Mouse (Mus musculus) limb, embryonic 11.5 days (tissue): ENCODE results near the gene Bmp8b. TPM values are rescaled to one million over a fixed set of nuclear protein-coding genes. Genes with fewer than 3 reads are reported as not detected.
"Not testable (repeated sequence)": the region's sequence is repeated elsewhere in the genome, so short reads cannot be mapped to it uniquely, and the experiment has no call there.

Experiments used
- ATAC-seq: fragments of 200-750 bp; cut with Nextera tagmentation; 2 replicates; pipeline ENCODE4 v1.8.0; 2017; ENCODE audit warnings: low read depth; ENCODE audit not compliant: insufficient number of reproducible peaks, low FRiP score, low TSS enrichment
- DNase-seq: peaks from one replicate; pipeline ENCODE4 v3.0.0-alpha.2; 2015; ENCODE audit warnings: low spot score
- H3K27ac ChIP-seq: fragments of 300-500 bp; sonication (generic); replicated peaks from 2 replicates; pipeline ENCODE4 v1.5.1; 2014; ENCODE audit warnings: low read depth, mild to moderate bottlenecking, low read length
- H3K27me3 ChIP-seq: fragments of 300-500 bp; sonication (generic); 2 replicates; pipeline ENCODE4 v1.6.1; 2014; ENCODE audit warnings: mild to moderate bottlenecking, low read length, mixed read lengths; ENCODE audit not compliant: control insufficient read depth, insufficient read depth
- H3K36me3 ChIP-seq: fragments of 300-500 bp; sonication (generic); 2 replicates; pipeline ENCODE4 v1.6.1; 2014; ENCODE audit warnings: mild to moderate bottlenecking, low read length, moderate library complexity, mixed read lengths; ENCODE audit not compliant: control insufficient read depth, insufficient read depth
- H3K4me1 ChIP-seq: fragments of 300-500 bp; sonication (generic); 2 replicates; pipeline ENCODE4 v1.6.1; 2014; ENCODE audit warnings: low read length, mixed read lengths; ENCODE audit not compliant: control insufficient read depth, insufficient read depth
- H3K4me2 ChIP-seq: fragments of 300-500 bp; sonication (generic); 2 replicates; pipeline ENCODE4 v1.6.1; 2014; ENCODE audit warnings: low read depth, mild to moderate bottlenecking, moderate library complexity; ENCODE audit not compliant: severe bottlenecking
- H3K4me3 ChIP-seq: fragments of 300-500 bp; sonication (generic); 2 replicates; pipeline ENCODE4 v1.5.1; 2014; ENCODE audit warnings: low read depth, low read length
- H3K9ac ChIP-seq: fragments of 300-500 bp; sonication (generic); 2 replicates; pipeline ENCODE4 v1.6.1; 2014; ENCODE audit warnings: mild to moderate bottlenecking, low read length
- H3K9me3 ChIP-seq: fragments of 300-500 bp; sonication (generic); 2 replicates; pipeline ENCODE4 v1.6.1; 2016; ENCODE audit warnings: low read length; ENCODE audit not compliant: control insufficient read depth
- WGBS: fragments of 180-500 bp; shearing (Covaris S2); extraction: QIAGEN DNeasy Blood & Tissue Kit; methylation state at CpG from one replicate; pipeline ENCODE4 v1.1.7; 2014; 5-methylcytosine and 5-hydroxymethylcytosine counted together
- polyA plus RNA-seq: library from polyadenylated mRNA; unstranded; fragments of >200 nt; fragmentation: Nextera tagmentation; extraction: Ambion mirVana; gene quantifications from 2 replicates; pipeline ENCODE4 v1.2.1, GENCODE M21; 2014

Gene Bmp8b
- polyA plus RNA-seq, 1 experiment from 2014 or later: 0.17 TPM

- Histone ChIP-seq H3K4me2 (no peak overlapping the region), H3K9ac (no peak overlapping the region), H3K4me3 (no peak overlapping the region), H3K36me3 (no peaks in the 10 kb centered on the region), H3K4me1 (no peaks in the 10 kb centered on the region), H3K9me3 (no peaks in the 10 kb centered on the region), H3K27me3 (no peaks in the 10 kb centered on the region), H3K27ac (no peak overlapping the region)
- DNase-seq (no peak), ATAC-seq (no peak)
- WGBS: 74% methylated on average over 4 of the region's 4 CpGs
Observed at GRCm38 (mm10) chr4:123152003-123152402, 47.0 kb downstream of the Bmp8b start.

GRCm38 (mm10) chr4:123152976-123153375 lies 48.0 kb downstream of the Bmp8b start:
- H3K36me3 ChIP-seq: no peaks in the 10 kb centered on the region
- WGBS: 59% methylated on average over 5 of the region's 5 CpGs
- no peaks in the 10 kb centered on the region for H3K27me3 ChIP-seq
- no peak overlapping the region for H3K4me3 ChIP-seq
- no peak overlapping the region for H3K9ac ChIP-seq
- no peak for ATAC-seq
- no peak overlapping the region for H3K4me2 ChIP-seq
- no peaks in the 10 kb centered on the region for H3K9me3 ChIP-seq
- no peak for DNase-seq
- H3K27ac ChIP-seq: no peak overlapping the region
- H3K4me1 ChIP-seq: no peaks in the 10 kb centered on the region

- Histone ChIP-seq H3K9ac (no peak overlapping the region), H3K9me3 (no peaks in the 10 kb centered on the region), H3K36me3 (no peaks in the 10 kb centered on the region), H3K27me3 (no peaks in the 10 kb centered on the region), H3K4me3 (no peak overlapping the region), H3K4me2 (no peak overlapping the region), H3K27ac (no peak overlapping the region), H3K4me1 (no peaks in the 10 kb centered on the region)
- 26% methylated on average over 4 of the region's 4 CpGs for WGBS
- ATAC-seq: no peak
- DNase-seq: peak; percentile 24
Observed at GRCm38 (mm10) chr4:123155004-123155403, 50.0 kb downstream of the Bmp8b start.

GRCm38 (mm10) chr4:123155427-123155826 lies 50.5 kb downstream of the Bmp8b start:
- WGBS: 69% methylated on average over 2 of the region's 2 CpGs
- H3K4me2 ChIP-seq: no peak overlapping the region
- DNase-seq: no peak

GRCm38 (mm10) chr4:123155840-123156239 lies 50.9 kb downstream of the Bmp8b start:
- ATAC-seq (no peak), DNase-seq (no peak)
- no peak overlapping the region for H3K4me3 ChIP-seq
- H3K36me3 ChIP-seq: no peaks in the 10 kb centered on the region
- H3K27ac ChIP-seq: no peak overlapping the region
- H3K4me1 ChIP-seq: no peaks in the 10 kb centered on the region
- H3K9me3 ChIP-seq: no peaks in the 10 kb centered on the region
- no peak overlapping the region for H3K9ac ChIP-seq
- no peak overlapping the region for H3K4me2 ChIP-seq
- no peaks in the 10 kb centered on the region for H3K27me3 ChIP-seq

More at GRCm38 (mm10) chr4:123155427-123155826, 50.5 kb downstream of the Bmp8b start:
- H3K36me3 ChIP-seq: no peaks in the 10 kb centered on the region
- H3K27me3 ChIP-seq: no peaks in the 10 kb centered on the region
- ATAC-seq: no peak
- H3K9ac ChIP-seq: no peak overlapping the region
- H3K4me3 ChIP-seq: no peak overlapping the region
- no peaks in the 10 kb centered on the region for H3K9me3 ChIP-seq
- H3K4me1 ChIP-seq: no peaks in the 10 kb centered on the region
- no peak overlapping the region for H3K27ac ChIP-seq

- H3K27me3 ChIP-seq: 0 out of 2 replicates have a peak, but pooled peaks cover 4% of the 10 kb centered on the region
- WGBS: 82% methylated on average over 6 of the region's 6 CpGs
- DNase-seq: no peak
- H3K9ac ChIP-seq: no peak overlapping the region
- no peaks in the 10 kb centered on the region for H3K4me1 ChIP-seq
- H3K4me3 ChIP-seq: no peak overlapping the region
- no peak overlapping the region for H3K27ac ChIP-seq
- no peak for ATAC-seq
- no peaks in the 10 kb centered on the region for H3K36me3 ChIP-seq
- H3K9me3 ChIP-seq: no peaks in the 10 kb centered on the region
- no peak overlapping the region for H3K4me2 ChIP-seq
Observed at GRCm38 (mm10) chr4:123160571-123160970, 55.6 kb downstream of the Bmp8b start.

GRCm38 (mm10) chr4:123161251-123161650 lies 56.3 kb downstream of the Bmp8b start:
- not testable (repeated sequence) for H3K4me2 ChIP-seq, ATAC-seq, DNase-seq, H3K9ac ChIP-seq, H3K27ac ChIP-seq, H3K27me3 ChIP-seq, H3K36me3 ChIP-seq, H3K4me1 ChIP-seq, H3K4me3 ChIP-seq, H3K9me3 ChIP-seq
- 73% methylated on average over 3 of the region's 3 CpGs for WGBS

- Histone ChIP-seq H3K36me3 (no peaks in the 10 kb centered on the region), H3K9ac (no peak overlapping the region), H3K27me3 (0 out of 2 replicates have a peak, but pooled peaks cover 4% of the 10 kb centered on the region), H3K4me3 (no peak overlapping the region), H3K9me3 (peaks cover 2% of the 10 kb centered on the region; the same call in 1 of the 2 replicates), H3K27ac (no peak overlapping the region), H3K4me1 (no peaks in the 10 kb centered on the region), H3K4me2 (0 out of 2 replicates have a peak overlapping the region, but pooled peaks have one; percentile 10)
- DNase-seq: no peak
- 26% methylated on average over 15 of the region's 15 CpGs for WGBS
- ATAC-seq: no peak
Observed at GRCm38 (mm10) chr4:123162305-123162917, 57.4 kb downstream of the Bmp8b start.

GRCm38 (mm10) chr4:123164157-123164556 lies 59.2 kb downstream of the Bmp8b start:
- H3K9me3 ChIP-seq: peaks cover 2% of the 10 kb centered on the region; the same call in 1 of the 2 replicates
- 0 out of 2 replicates have a peak, but pooled peaks cover 4% of the 10 kb centered on the region for H3K27me3 ChIP-seq
- H3K27ac ChIP-seq: no peak overlapping the region
- H3K36me3 ChIP-seq: no peaks in the 10 kb centered on the region
- H3K9ac ChIP-seq: no peak overlapping the region
- no peak overlapping the region for H3K4me3 ChIP-seq
- no peak for DNase-seq
- WGBS: 83% methylated on average over 15 of the region's 15 CpGs
- no peaks in the 10 kb centered on the region for H3K4me1 ChIP-seq
- ATAC-seq: no peak
- no peak overlapping the region for H3K4me2 ChIP-seq
